Mouse (Mus musculus) kidney, embryonic 16.5 days (tissue): ENCODE data around the gene Gm20388. TPM values are rescaled to one million over a fixed set of nuclear protein-coding genes. Genes with fewer than 3 reads are reported as not detected.

Source experiments
- ATAC-seq: fragments of 200-750 bp; cut with Nextera tagmentation; 2 replicates; pipeline ENCODE4 v1.8.0; 2017; ENCODE audit warnings: moderate TSS enrichment; ENCODE audit not compliant: low FRiP score, low TSS enrichment
- H3K27ac ChIP-seq: fragments of 300-500 bp; sonication (generic); 2 replicates; pipeline ENCODE4 v1.5.1; 2014; ENCODE audit warnings: low read length
- H3K27me3 ChIP-seq: fragments of 300-500 bp; sonication (generic); 2 replicates; pipeline ENCODE4 v1.6.1; 2014; ENCODE audit warnings: low read length, control low read depth, mixed read lengths; ENCODE audit not compliant: insufficient read depth
- H3K36me3 ChIP-seq: fragments of 300-500 bp; sonication (generic); 2 replicates; pipeline ENCODE4 v1.6.1; 2014; ENCODE audit warnings: low read length, control low read depth, mixed read lengths; ENCODE audit not compliant: insufficient read depth
- H3K4me1 ChIP-seq: fragments of 300-500 bp; sonication (generic); 2 replicates; pipeline ENCODE4 v1.6.1; 2014; ENCODE audit warnings: low read length, control low read depth, mixed read lengths; ENCODE audit not compliant: insufficient read depth
- H3K4me2 ChIP-seq: fragments of 300-500 bp; sonication (generic); replicated peaks from 2 replicates; pipeline ENCODE4 v1.6.1; 2014; ENCODE audit warnings: low read depth, low read length
- H3K4me3 ChIP-seq: fragments of 300-500 bp; sonication (generic); 2 replicates; pipeline ENCODE4 v1.5.1; 2014; ENCODE audit warnings: mild to moderate bottlenecking, low read length
- H3K9ac ChIP-seq: fragments of 300-500 bp; sonication (generic); replicated peaks from 2 replicates; pipeline ENCODE4 v1.6.1; 2014; ENCODE audit warnings: low read length
- H3K9me3 ChIP-seq: fragments of 300-500 bp; sonication (generic); 2 replicates; pipeline ENCODE4 v1.6.1; 2016; ENCODE audit warnings: low read length, control low read depth
- WGBS: fragments of 180-500 bp; shearing (Covaris S2); extraction: QIAGEN DNeasy Blood & Tissue Kit; methylation state at CpG from one replicate; pipeline ENCODE4 v1.1.7; 2014; 5-methylcytosine and 5-hydroxymethylcytosine counted together
- polyA plus RNA-seq: library from polyadenylated mRNA; unstranded; fragments of >200 nt; fragmentation: Nextera tagmentation; extraction: Ambion mirVana; gene quantifications from 2 replicates; pipeline ENCODE4 v1.2.1, GENCODE M21; 2015

Gene Gm20388
- polyA plus RNA-seq, 1 experiment from 2014 or later, result 7.7 TPM

DNA sequence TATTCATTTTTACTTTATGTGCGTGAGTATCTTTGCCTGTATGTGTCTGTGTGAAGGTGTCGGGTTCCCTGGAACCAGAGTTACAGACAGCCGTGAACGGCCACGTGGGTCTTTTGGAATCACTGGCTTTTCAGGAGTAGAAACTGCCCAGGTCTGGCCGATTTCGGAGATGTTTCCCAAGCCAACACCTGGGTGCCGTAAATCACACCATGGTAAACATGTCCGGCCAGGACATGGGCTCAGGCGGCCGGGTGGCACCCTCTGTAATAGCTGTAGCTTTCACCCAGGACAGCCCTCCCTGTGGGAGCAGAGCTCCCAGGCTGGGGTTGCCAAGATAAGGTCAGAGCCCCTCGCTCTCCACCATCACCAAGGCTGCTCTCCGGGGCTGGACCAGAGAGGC, 974.2 kb downstream of the Gm20388 start:
- H3K36me3 ChIP-seq, result no peaks in the 10 kb centered on the region
- H3K27ac ChIP-seq, result no peak overlapping the region
- H3K4me2 ChIP-seq, result no peak overlapping the region
- H3K9ac ChIP-seq, result no peak overlapping the region
- H3K4me3 ChIP-seq, result no peak overlapping the region
- peaks cover 8% of the 10 kb centered on the region for H3K4me1 ChIP-seq
- WGBS, result 4% methylated on average over 13 of the region's 13 CpGs
- ATAC-seq, result no peak
- peaks cover 99% of the 10 kb centered on the region for H3K27me3 ChIP-seq
- no peaks in the 10 kb centered on the region for H3K9me3 ChIP-seq

DNA sequence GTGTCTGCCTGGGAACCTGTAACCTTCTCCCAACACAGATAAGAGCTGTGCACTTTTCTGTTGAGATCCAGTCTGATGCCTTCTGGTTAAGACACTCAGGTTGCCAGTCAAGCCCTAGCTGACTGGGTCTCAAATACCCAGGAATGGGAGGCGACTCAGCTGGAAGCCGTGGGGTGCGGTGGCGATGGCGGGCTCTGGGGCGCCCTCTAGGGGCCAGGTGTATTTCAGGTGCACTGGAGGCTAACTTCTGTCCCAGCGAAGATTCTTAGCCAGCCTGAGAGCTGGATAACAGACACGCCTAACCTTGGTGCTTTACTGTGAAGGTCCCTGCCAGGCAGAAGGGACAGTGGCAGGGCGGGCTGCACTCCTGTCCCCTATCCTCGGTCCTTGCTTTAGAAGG, 976.6 kb downstream of the Gm20388 start:
- no peak overlapping the region for H3K4me3 ChIP-seq
- H3K4me1 ChIP-seq, result peaks cover 10% of the 10 kb centered on the region
- no peak overlapping the region for H3K27ac ChIP-seq
- peaks cover 97% of the 10 kb centered on the region for H3K27me3 ChIP-seq
- no peak overlapping the region for H3K9ac ChIP-seq
- no peak overlapping the region for H3K4me2 ChIP-seq
- no peaks in the 10 kb centered on the region for H3K9me3 ChIP-seq
- no peak for ATAC-seq
- 7% methylated on average over 10 of the region's 10 CpGs for WGBS
- H3K36me3 ChIP-seq, result no peaks in the 10 kb centered on the region

DNA sequence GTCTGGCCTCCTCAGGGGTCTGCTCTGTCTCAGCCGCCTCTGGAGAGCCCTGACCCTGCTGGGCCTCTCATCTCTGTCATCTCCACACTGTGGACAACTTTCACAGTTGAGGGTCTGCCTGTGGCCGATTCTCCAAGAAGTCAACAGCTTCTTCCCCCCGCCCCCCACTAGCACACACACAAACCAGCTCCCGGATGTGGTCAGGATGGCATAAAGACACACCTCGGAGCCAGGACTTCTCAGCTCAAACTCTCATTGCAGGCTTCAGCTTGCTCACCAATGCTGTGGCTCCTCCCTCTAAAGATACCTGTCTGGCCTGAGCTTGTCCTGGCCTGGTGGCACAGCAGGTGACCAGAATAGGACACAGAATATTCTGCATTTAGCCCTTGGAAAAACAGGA, 977.4 kb downstream of the Gm20388 start:
- Histone ChIP-seq H3K36me3 (no peaks in the 10 kb centered on the region), H3K27me3 (peaks cover 97% of the 10 kb centered on the region), H3K4me3 (no peak overlapping the region), H3K4me2 (no peak overlapping the region), H3K27ac (no peak overlapping the region), H3K9ac (no peak overlapping the region), H3K4me1 (peaks cover 10% of the 10 kb centered on the region), H3K9me3 (no peaks in the 10 kb centered on the region)
- no peak for ATAC-seq
- 11% methylated on average over 5 of the region's 5 CpGs for WGBS

DNA sequence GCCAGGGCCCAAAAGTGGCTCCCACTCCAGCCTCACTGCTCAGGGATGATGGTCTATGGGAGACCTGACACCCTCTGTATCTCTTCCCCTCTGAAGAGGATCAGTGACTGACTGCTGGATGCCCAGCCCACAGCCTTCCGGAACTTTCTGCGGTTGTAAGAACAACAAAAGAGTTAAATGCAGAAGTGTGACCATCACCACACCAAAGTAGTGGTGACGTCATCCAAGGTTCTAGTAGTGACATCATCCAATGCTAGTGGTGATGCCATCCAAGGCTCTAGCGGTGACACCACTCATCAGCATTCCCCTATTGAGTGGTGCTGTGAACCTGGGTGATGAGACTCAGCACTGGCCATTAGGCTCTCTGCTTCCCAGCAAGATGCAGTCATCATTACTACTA, 978.5 kb downstream of the Gm20388 start:
- Histone ChIP-seq H3K27ac (no peak overlapping the region), H3K36me3 (no peaks in the 10 kb centered on the region), H3K4me2 (no peak overlapping the region), H3K4me1 (peaks cover 10% of the 10 kb centered on the region; the same call in 1 of the 2 replicates), H3K9me3 (no peaks in the 10 kb centered on the region), H3K9ac (no peak overlapping the region), H3K4me3 (no peak overlapping the region), H3K27me3 (peaks cover 97% of the 10 kb centered on the region)
- ATAC-seq, result no peak
- 90% methylated on average over 4 of the region's 4 CpGs for WGBS

DNA sequence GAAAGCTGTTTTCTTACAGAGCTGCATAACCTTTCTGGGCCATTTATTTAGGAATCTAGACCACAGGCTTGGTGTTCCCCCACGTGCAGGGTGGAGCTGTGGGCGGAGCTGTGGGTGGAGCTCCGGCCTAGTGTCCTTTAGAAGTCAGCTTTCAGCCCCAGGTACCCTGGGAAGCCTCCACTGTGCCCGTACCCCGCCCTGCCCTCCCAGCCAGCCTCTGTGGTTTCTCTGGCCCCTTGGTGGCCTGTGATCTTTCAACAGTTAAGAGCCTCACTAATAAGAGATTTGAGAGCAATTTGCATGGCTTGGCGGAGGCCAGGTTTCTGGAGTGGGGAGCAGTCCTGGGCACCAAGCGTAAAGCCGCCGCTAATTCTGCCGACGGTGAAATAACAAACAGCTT, 979.4 kb downstream of the Gm20388 start:
- peak overlapping the region; percentile 25; the same call in 1 of the 2 replicates for H3K4me2 ChIP-seq
- peaks cover 98% of the 10 kb centered on the region for H3K27me3 ChIP-seq
- no peaks in the 10 kb centered on the region for H3K36me3 ChIP-seq
- no peak overlapping the region for H3K9ac ChIP-seq
- H3K4me3 ChIP-seq, result no peak overlapping the region
- peaks cover 7% of the 10 kb centered on the region; the same call in 1 of the 2 replicates for H3K4me1 ChIP-seq
- H3K27ac ChIP-seq, result no peak overlapping the region
- 1% methylated on average over 11 of the region's 11 CpGs for WGBS
- H3K9me3 ChIP-seq, result no peaks in the 10 kb centered on the region
- 0 out of 2 replicates have a peak, but pooled peaks have one; percentile 64 for ATAC-seq

DNA sequence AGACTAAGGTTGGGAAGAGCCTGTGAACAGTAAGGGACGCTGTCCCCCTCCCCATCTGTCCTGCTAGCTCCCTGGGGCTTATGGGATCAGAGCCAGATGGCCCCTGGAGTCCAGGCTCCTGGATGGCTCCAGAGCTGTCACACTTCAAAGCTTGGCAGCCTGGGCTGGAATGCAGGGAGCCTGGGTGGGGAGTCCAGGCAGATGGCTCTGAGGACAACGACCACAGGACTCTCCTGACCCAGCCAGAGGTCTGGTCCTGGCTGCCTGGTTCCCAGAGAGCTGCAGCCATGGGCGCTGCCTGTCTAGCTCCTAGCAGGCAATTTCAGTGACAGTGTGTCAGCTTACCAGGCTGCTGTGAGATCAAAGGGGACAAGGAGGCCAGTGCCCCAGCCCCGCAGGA, 984.4 kb downstream of the Gm20388 start:
- 4% methylated on average over 4 of the region's 4 CpGs for WGBS
- Histone ChIP-seq H3K36me3 (no peaks in the 10 kb centered on the region), H3K4me3 (no peak overlapping the region), H3K4me2 (no peak overlapping the region), H3K9ac (no peak overlapping the region), H3K9me3 (peaks cover 10% of the 10 kb centered on the region; the same call in 1 of the 2 replicates), H3K27ac (no peak overlapping the region), H3K27me3 (peaks cover 86% of the 10 kb centered on the region), H3K4me1 (peaks cover 15% of the 10 kb centered on the region)
- no peak for ATAC-seq

DNA sequence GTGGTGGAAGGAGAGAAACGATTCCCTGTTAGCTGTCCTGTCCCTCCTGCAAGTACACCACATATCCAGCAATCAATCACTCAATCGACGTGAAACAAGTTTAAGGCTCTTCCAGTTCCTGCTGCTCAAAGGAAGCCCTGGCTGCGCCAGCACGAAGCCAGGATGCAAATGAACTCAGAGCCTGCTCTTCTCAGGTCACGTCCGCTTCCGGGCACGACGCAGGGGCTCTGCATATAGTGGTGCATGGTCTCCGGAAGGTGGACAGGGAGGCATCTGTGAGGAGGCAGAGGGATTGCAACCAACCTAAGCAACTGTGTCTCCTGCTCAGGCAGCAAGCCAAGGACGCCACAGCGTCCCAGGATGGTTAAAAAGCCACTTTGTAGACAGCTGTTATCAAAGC, 985.0 kb downstream of the Gm20388 start:
- no peak for ATAC-seq
- Histone ChIP-seq H3K9ac (no peak overlapping the region), H3K9me3 (peaks cover 10% of the 10 kb centered on the region; the same call in 1 of the 2 replicates), H3K36me3 (no peaks in the 10 kb centered on the region), H3K4me2 (no peak overlapping the region), H3K27ac (no peak overlapping the region), H3K4me1 (peaks cover 13% of the 10 kb centered on the region), H3K4me3 (no peak overlapping the region), H3K27me3 (peaks cover 86% of the 10 kb centered on the region)
- 1% methylated on average over 13 of the region's 13 CpGs for WGBS

DNA sequence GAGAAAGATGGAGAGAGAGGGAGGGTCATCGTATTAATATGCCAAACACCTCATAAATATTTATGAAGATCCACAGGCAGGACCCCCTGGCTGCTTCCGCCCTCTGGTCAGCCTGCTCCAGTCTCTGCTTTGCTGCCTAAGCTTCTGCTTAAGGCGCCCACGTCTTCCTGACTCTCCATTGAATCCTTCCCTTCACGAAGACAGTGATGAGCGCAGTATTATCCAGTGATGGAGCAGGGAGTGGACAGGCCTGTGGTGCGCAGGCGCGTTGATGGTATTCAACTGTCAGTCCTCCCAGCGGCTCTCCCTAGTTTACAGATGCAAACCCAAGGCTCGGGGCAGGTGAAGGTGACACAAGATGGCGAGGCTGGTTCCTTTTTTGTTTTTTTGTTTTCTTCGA, 985.6 kb downstream of the Gm20388 start:
- Histone ChIP-seq H3K36me3 (no peaks in the 10 kb centered on the region), H3K27ac (no peak overlapping the region), H3K27me3 (peaks cover 83% of the 10 kb centered on the region), H3K4me1 (peaks cover 15% of the 10 kb centered on the region), H3K9me3 (peaks cover 10% of the 10 kb centered on the region; the same call in 1 of the 2 replicates), H3K9ac (no peak overlapping the region), H3K4me3 (no peak overlapping the region), H3K4me2 (no peak overlapping the region)
- no peak for ATAC-seq
- 38% methylated on average over 13 of the region's 13 CpGs for WGBS

DNA sequence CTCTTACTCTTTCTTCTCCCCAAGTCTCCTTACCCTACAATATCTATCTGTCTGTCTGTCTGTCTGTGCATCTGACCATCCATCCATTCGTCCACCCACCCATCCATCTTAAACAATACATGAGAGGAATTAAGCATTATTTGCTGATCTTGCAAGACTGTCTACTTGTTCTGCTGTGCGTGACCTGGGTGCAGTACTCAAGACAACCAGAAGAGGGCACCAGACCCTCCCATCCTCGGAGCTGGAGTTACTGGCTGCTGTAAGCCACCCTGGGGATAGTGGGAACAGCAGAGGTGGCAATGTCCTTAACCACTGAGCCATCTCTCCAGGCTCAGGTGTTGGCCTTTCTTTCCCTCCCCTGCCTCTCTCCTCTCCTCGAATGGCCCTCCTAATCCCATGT, 987.4 kb downstream of the Gm20388 start:
- Histone ChIP-seq H3K4me1 (peaks cover 29% of the 10 kb centered on the region), H3K4me3 (no peak overlapping the region), H3K27ac (no peak overlapping the region), H3K9me3 (peaks cover 10% of the 10 kb centered on the region; the same call in 1 of the 2 replicates), H3K36me3 (no peaks in the 10 kb centered on the region), H3K27me3 (peaks cover 68% of the 10 kb centered on the region), H3K4me2 (no peak overlapping the region), H3K9ac (no peak overlapping the region)
- WGBS, result 62% methylated on average over 4 of the region's 4 CpGs
- no peak for ATAC-seq

DNA sequence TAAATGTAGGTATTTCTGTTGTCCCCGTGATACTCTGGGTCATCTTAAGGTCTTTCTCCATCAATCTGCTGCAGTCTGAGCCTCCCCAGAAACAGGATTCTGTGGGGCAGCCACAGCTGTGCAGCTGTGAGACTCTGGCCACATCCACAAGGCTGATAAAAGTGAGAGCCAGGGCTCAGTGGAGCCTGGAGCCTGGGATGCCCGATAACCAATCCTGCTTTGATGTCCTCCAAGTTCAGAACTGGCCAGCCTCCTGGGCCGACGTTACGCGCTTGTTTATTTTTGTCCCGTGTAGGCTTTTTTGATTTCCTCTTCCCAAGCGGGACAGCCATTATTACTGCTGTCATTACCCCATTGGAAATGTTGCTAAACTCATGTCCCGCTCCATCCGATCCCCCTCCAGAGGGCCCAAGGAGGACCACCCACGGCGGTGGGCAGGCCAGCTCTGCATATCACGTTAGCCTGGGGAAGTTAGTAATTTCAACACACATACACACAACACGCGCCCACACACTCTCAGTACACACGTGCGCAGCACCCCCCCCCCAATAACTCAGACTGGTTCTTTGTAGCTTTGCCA, 988.3 kb downstream of the Gm20388 start:
- no peak overlapping the region for H3K4me3 ChIP-seq
- no peaks in the 10 kb centered on the region for H3K36me3 ChIP-seq
- H3K4me2 ChIP-seq, result 0 out of 2 replicates have a peak overlapping the region, but pooled peaks have one; percentile 7
- no peak overlapping the region for H3K27ac ChIP-seq
- H3K27me3 ChIP-seq, result peaks cover 62% of the 10 kb centered on the region
- H3K4me1 ChIP-seq, result peaks cover 29% of the 10 kb centered on the region
- peaks cover 10% of the 10 kb centered on the region; the same call in 1 of the 2 replicates for H3K9me3 ChIP-seq
- peak; percentile 26; the same call in 1 of the 2 replicates for ATAC-seq
- no peak overlapping the region for H3K9ac ChIP-seq
- 26% methylated on average over 17 of the region's 17 CpGs for WGBS
